Mouse (Mus musculus) kidney, postnatal 25 days (tissue): ENCODE results near the gene Xirp1.
A peak's percentile ranks its signal among the peaks of the same experiment; 100 is the strongest.
"Not testable (repeated sequence)": the region's sequence is repeated elsewhere in the genome, so short reads cannot be mapped to it uniquely, and the experiment has no call there.

Experiments
- DNase-seq, 2 experiments: peaks; one replicate each; pipeline ENCODE4 v3.0.0; 2021; ENCODE audit warnings: mixed read lengths in 2 of 2

Xirp1 gene

DNA sequence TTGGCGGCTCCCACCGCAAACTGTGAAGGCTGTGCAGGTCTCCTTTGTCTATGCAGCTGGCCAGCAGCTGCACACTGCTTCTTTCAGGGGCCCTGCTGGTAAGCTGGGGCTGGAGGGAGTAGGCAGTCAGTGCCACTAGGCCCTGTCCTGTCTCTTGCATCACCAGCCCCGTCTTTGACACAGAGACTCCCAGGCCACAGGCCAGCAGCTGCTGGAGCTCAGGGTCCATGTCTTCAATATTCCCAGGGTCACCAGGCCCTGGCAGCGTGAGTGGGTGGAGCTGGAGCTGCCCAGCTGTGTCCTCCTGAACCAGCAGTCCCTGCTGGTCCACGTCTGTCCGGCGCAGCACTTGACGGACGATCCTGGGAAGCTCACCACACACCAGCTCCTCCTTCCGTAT lies 6.4 kb downstream of the Xirp1 start:
- peak; percentile 30 to 82 for DNase-seq

DNA sequence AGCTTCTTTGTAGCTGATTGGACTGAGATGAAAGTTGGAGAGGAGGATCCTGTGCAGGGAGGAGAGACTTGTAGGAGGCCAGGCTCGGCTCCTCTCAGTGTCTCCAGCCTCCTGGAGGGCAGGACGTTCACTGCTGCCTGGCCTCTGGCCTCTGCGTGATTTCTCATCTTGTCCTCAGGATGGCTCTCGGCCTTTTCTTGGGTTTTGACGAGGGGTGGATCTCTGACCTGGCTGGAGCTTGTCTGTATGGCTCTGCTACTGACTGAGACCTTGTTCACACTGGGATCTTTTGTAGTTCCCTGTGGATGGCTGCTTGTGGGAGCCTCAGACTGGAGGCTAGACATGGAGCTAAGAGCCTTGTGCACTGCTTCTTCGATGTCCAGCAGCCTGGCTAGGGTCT lies 8.6 kb downstream of the Xirp1 start:
- no peak for DNase-seq

- DNase-seq = no peak
Observed at GRCm38 (mm10) chr9:120013251-120013820, 10.1 kb downstream of the Xirp1 start.

GRCm38 (mm10) chr9:120012781-120013180 lies 10.6 kb downstream of the Xirp1 start:
- no peak for DNase-seq

DNA sequence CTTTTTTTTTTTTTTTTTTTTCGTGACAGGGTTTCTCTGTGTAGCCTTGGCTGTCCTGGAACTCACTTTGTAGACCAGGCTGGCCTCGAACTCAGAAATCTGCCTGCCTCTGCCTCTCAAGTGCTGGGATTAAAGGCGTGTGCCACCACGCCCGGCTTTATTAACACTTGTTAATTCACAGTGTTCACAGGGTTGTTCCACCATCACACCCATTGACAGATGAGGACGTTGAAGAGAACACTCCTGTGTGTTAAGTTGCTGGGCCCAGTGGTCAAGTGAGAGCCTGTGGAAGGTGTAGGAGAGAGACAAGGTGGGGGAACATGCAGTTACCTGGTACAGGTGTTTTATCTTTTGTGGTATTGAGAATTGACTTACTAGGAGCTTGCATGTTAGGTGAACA lies 11.2 kb downstream of the Xirp1 start:
- DNase-seq = not testable (repeated sequence)

DNA sequence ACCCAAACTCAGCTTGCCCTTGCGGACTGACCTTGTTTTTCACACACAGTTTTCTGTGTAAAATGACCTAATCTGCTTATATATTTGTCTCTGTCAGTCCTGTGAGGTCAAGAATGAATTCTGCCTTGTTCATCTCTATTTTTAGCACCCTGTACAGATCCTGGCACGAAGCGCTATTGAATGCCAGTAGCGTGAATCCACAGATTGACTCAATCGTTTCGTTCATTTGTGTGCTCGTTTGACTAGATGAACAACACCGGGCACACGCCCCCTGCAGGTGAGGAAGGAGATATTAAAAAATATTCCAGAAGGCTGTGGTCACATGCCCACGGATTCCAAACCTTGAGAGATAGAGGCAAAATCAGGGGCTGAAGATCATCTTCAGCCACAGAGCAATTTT lies 11.9 kb downstream of the Xirp1 start:
- peak; percentile 78 to 86 for DNase-seq

DNA sequence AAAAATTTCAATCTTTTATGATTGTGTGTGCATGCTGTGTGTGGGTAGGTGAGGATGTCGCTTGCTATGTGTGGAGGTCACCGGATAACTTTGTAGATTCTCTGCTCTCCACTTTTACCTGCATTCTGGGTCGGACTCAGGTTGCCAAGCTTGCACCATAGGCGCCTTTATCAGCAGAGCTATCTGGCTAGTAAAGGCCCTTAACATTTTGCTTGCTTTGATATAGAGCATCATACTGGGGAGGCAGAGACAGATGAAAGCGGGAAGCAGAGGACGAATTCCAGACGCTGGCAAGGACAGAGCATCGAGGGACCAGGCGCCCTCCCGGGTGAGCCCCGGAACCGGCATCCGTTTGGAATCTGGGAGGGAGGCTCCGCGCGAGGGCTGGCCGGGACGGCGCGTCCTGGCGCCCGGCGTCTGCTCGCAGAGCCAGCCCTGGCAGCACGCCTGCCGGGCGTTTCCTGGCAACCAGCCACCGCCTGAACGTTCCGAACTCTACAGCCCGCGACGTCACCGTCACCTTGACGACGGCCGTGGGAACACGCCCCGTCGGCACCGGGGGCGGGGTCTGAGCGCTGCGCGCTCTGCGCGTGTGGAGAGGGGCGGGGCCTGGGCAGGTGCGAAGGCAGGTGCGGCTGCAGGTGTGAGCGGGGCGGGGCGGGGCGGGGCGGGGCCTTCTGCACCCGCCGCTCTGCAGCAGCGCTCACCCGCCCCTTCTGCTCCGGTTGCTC lies 12.5 kb downstream of the Xirp1 start:
- peak; percentile 99 for DNase-seq

DNA sequence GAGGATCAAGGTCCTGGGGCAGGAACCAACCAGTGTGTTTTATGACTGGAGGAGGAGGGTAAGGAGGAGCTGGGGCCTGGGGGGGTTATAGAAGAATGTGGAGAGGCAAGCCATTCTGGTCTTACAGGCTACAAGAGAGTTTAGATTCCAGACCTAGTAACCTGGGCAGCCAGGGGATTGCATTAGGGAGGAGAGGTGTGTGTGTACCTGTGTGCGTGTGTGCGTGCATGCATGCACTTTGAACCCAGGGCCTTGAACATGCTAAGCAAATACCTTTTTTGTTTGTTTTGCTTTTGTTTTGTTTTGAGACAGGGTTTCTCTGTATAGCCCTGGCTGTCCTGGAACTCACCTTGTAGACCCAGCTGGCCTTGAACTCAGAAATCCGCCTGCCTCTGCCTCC lies 13.5 kb downstream of the Xirp1 start:
- peak in 1 of 2 experiments; percentile 51 for DNase-seq

DNA sequence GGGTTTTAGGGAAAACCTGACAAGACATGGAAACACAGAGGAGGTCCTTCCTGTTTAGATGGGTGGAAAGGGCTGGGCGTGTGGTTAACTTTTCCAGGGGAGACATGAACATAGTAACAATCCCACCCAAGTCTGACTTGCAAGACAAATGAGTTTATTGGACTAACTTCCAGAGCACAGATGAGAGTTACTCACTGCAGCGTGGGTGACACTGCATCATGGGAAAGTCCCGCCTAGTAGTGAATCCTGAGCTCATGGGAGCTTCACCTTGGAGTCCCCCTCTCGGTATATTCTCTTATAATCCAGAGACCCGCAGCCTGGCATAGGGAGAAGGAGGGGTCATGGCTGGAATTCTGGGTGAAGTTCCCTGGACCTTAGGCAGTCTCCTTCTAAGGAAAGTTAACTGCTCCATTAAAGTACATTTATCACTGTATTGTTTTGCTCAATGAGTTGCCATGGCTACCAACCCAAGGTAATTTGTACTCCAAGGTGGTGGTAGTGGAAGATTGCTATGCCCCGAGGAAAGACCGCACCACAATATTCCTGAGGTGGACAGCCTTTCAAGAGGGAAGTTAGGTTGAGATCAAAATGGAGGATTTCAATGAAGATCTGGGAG lies 14.1 kb downstream of the Xirp1 start:
- DNase-seq = no peak

DNA sequence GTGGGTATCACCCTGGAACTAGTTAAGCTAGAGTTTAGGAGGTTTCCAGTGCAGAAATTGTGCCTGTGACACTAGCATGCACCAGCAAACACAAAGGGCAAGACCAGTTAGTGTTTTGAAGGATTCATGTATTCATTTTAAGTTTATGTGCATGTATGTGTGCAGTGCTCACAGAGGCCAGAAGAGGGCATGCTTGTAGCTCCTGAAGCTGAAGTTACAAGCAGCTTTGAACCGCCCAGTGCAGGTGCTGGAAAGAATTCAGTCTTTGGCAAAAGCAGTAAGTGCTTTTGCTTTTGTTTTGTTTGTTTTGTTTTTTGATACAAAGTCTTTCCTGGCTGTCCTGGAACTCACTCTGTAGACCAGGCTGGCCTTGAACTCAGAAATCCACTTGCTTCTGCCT lies 15.6 kb downstream of the Xirp1 start:
- DNase-seq = no peak

DNA sequence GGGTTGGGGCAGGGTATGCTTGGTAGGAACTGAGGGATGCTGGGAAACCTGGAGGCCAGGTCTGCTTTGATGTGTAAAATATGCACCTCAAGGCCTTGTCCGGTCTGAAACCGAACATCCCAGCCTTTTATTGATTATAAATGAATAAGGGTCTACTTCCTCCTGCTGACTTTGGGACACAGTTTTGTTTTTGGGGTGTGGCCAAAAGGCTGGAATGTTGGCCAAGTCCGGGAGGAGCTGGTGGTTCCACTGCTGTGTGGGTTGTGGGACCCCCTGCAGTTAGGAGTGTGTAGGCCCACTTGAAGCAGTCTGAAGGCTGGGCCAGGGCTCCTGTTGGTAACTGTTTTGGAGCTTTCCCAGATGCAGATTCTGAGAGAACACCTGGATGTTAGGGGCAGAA lies 17.5 kb downstream of the Xirp1 start:
- DNase-seq = no peak

- DNase-seq = no peak
Observed at GRCm38 (mm10) chr9:120002893-120003292, 20.5 kb downstream of the Xirp1 start.

DNA sequence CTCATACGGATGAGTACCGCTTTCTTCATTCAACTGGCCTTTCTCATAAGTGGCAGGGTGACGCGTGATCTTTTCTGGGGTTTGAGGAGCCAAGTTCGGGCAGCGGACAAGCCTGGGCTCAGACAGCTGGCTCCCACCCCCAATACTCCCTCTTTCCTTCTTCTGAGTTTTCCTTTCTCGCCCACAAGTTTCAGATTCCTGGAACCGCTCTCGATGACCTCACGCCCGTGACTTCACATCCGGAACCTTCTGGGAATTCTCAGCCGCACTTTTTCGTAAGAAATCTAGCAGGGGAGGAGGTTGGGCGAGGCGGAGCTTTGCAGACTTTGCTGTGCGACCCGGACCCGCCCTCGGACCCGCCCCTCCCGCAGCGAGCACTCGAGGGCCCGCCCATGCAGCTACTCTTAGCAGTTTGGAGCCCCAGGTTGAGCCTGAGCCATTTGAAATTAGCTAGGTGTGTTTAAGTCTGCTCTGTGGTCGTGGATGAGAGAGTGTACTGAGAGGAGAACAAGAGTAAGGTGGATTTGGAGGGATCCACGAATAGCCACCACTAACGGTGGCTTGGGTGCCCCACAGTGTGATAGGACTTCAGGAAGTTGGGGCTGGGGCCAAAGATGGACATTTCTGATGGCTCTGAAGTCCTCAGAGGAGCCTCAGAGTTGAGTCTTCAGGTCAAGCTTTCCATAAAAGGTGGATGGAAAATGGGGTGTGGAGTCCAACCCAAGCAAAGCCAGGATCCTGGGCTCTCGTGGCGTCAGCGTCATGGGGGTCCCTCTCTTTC lies 21.3 kb downstream of the Xirp1 start:
- peak; percentile 95 to 97 for DNase-seq

DNA sequence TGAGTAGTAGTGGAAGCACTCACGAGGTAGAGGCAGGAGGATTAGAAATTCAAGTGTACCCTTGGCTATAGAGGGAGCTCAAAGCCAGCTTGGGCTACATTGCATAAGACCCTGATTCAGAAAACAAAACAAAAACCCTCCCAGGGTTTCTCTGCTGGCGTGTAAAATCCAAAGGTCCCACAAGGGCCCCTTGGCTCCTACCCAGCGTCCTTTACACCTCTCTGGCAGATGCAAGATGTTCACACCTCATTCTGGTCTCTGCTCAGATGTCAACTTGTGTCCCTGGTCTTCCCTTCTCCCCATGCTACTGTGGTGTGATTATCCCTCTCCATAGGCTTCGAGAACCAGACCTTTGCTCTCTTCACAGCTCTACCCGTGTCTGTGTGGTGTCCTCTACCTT lies 22.6 kb downstream of the Xirp1 start:
- peak; percentile 51 to 82 for DNase-seq

- DNase-seq = peak in 1 of 2 experiments; percentile 39
Observed at GRCm38 (mm10) chr9:119999636-120000035, 23.8 kb downstream of the Xirp1 start.

- peak in 1 of 2 experiments; percentile 61 for DNase-seq
Observed at GRCm38 (mm10) chr9:119998776-119999175, 24.6 kb downstream of the Xirp1 start.

GRCm38 (mm10) chr9:119996080-119996479 lies 27.3 kb downstream of the Xirp1 start:
- DNase-seq = no peak

DNA sequence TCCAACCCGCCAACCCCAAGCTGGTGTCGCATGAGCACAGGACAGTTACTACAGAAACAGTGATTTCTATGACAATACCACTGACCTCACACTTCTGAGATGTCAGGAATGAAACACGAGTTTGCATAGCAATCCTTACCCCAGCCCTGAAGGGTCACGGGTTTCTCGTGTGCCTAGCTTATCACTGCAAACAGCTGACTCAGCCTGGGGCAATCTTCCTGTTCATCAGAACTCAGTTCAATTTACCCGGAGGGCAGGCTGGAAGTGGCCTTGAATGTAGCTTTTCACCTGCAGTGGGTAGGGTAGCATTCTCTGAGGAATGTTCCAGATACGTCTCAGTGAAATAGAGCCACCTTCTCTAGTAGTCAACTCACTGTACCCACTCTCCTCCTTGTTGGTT lies 29.2 kb downstream of the Xirp1 start:
- DNase-seq = no peak

- DNase-seq = no peak
Observed at GRCm38 (mm10) chr9:119993092-119993844, 30.1 kb downstream of the Xirp1 start.

DNA sequence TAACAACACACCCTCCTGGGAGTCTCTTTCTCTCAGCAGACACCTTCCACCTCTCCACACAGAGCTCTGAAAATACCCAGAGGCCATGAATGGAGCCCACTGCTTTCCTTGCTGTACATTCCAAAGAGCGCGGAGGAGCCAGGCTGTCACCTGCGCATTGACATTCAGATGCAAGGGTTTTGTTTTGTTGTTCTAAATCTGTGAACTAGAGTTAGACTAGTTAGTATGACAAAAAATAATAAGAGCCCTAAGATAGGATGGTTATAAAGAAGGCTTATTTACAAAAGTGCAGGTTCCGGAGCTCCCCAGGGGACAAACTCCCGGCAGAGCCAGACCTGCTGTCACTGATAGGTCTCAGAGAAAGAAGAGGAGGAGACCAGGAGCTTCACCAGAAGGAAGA lies 32.1 kb downstream of the Xirp1 start:
- DNase-seq = no peak

DNA sequence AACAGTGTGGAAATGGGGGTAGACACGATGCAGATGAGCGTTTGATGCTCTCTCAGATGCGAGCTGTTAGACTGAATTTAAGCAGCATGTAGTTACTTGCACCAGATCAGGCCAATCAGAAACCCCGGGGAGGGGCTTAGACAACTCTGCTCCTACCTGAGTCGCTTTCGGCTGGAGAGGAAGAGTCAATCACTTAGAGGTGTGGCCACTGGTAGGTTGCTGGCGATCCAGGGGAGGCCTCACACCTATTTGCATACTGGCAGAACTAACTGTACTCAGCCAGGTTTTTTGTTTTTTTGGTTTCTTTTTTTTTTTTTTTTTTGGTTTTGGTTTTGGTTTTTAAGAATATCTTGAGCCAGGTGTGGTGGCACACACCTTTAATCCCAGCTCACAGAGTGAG lies 35.1 kb downstream of the Xirp1 start:
- no peak for DNase-seq

DNA sequence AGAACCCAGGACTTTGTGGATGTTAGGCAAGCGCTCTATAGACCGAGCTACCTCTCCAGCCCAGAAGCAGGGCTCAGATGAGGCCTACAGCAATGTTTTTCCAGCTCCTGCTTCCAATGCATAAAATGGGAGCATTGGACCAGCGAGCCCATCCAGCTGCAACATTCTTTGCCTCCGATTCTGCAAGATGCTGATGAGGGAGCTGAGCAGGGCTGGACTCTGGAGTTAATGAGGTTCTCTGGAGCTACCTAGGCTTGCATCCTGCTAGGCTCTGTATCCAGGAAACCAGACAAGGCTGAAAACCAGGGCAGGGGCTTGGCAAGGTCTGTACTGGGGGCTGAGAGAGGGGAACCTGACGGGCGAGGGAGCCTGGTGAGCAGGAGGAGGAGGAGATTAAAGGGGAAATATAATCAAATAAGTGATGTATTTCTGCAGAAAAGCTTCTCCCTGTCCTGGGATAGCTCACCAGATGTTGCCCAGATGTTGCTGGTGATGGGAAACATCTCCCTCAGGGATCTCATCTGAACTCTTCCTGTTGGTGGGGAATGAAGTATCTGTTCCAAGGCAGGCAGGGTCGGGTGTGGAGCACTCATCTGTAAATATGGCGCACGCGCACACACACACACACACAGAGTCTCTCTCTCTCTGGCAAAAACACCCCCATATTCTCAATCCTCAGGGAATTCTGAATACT lies 37.4 kb downstream of the Xirp1 start:
- no peak for DNase-seq
